Mouse (Mus musculus) C2C12 (cell line): Measurements from ENCODE around the gene Ccdc190.

ENCODE experiments used
- MAX ChIP-seq: IDR thresholded peaks from one replicate; pipeline ENCODE4 v1.6.1; 2011; ENCODE audit warnings: mild to moderate bottlenecking, control low read depth
- USF1 ChIP-seq: IDR thresholded peaks from one replicate; pipeline ENCODE4 v1.6.1; 2011; ENCODE audit warnings: low read depth, mild to moderate bottlenecking, control low read depth, moderate library complexity

DNA sequence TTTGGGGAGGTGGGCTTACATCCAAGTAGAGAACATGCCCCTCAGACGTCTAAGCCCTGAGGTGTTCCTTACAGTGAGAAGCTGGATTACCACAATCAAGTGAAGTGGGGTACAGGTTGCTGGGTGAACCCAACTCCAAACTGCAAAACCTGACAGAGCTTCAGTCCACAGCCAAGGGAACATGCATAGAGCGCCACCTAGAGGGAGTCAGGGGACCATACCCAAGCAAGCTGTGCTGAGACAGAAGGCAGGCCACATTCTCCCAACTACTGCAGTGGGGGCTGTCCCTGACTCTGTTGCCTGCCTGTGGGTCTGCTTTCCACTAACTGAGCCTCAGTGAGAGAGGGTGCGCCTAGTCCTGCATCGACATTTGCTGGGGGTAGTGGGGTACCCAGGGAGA lies 10.4 kb upstream of the Ccdc190 start:
- TF ChIP-seq USF1 (no peak), MAX (no peak)
